Mouse (Mus musculus) gastrocnemius, adult 2 months (tissue): ENCODE measurements around the gene Hils1. TPM values are rescaled to one million over a fixed set of nuclear protein-coding genes. Genes with fewer than 3 reads are reported as not detected.
A peak's percentile ranks its signal among the peaks of the same experiment; 100 is the strongest.
"Not testable (repeated sequence)": the region's sequence is repeated elsewhere in the genome, so short reads cannot be mapped to it uniquely, and the experiment has no call there.

Source experiments
- DNase-seq: peaks from one replicate; pipeline ENCODE4 v3.0.0; 2022
- H3K27ac ChIP-seq: fragments of 200-600 bp; 2 replicates; pipeline ENCODE4 v1.8.1; 2022; ENCODE audit warnings: mild to moderate bottlenecking
- H3K4me3 ChIP-seq: fragments of 200-600 bp; 2 replicates; pipeline ENCODE4 v1.8.1; 2022; ENCODE audit warnings: mild to moderate bottlenecking, moderate library complexity
- CTCF ChIP-seq: fragments of 200-600 bp; IDR thresholded peaks from 2 replicates; pipeline ENCODE4 v1.8.1; 2022; ENCODE audit warnings: antibody characterized with exemption, mild to moderate bottlenecking, moderate library complexity
- intact Hi-C: fragments of 180-260 bp; cut with DNase I; formaldehyde crosslinking; loops from one replicate; pipeline ENCODE4 v1.15.1; 2025
- total RNA-seq, 2 experiments: library from RNA; stranded (reverse); gene quantifications; 2 replicates each; pipeline ENCODE4 v1.2.3; 2021

Hils1 gene
- total RNA-seq, 2 experiments from 2014 or later: not detected

- DNase-seq: no peak
- intact Hi-C loops: no loop called here
- H3K27ac ChIP-seq: peak overlapping the region; percentile 57
- TF ChIP-seq CTCF: no peak
- no peak overlapping the region for H3K4me3 ChIP-seq
Observed at GRCm38 (mm10) chr11:94962534-94963101, 4.8 kb upstream of the Hils1 start.

DNA sequence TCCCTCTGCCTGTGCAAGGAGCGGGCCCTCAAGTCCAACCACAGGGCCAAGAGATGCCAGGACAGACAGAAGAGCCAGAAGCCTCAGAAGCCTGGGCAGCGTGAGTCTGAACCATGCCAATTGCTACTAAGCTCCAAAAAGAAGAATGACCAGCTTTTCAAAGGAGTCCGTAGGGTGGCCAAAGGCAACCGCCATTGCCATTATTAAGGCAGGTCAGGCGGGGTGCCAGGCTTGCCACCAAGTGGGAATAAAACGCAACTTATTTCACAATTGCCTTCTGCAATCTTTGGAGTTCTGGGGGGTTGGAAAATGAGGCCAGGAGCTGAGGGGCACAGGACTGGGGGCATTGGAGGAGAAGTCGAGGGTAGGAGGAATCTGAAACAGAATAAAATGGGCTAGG is 794 bp downstream of the Hils1 start:
- H3K27ac ChIP-seq: no peak overlapping the region
- no peak for DNase-seq
- no peak overlapping the region for H3K4me3 ChIP-seq
- intact Hi-C loops: no loop called here
- TF ChIP-seq CTCF: no peak

GRCm38 (mm10) chr11:94969709-94970108 is 2.3 kb downstream of the Hils1 start:
- intact Hi-C loops: loop anchor here (1.0 kb wide), 1 partner anchor 30 kb away; no protein-coding TSS in a partner anchor
- not testable (repeated sequence) for H3K4me3 ChIP-seq, DNase-seq, H3K27ac ChIP-seq

DNA sequence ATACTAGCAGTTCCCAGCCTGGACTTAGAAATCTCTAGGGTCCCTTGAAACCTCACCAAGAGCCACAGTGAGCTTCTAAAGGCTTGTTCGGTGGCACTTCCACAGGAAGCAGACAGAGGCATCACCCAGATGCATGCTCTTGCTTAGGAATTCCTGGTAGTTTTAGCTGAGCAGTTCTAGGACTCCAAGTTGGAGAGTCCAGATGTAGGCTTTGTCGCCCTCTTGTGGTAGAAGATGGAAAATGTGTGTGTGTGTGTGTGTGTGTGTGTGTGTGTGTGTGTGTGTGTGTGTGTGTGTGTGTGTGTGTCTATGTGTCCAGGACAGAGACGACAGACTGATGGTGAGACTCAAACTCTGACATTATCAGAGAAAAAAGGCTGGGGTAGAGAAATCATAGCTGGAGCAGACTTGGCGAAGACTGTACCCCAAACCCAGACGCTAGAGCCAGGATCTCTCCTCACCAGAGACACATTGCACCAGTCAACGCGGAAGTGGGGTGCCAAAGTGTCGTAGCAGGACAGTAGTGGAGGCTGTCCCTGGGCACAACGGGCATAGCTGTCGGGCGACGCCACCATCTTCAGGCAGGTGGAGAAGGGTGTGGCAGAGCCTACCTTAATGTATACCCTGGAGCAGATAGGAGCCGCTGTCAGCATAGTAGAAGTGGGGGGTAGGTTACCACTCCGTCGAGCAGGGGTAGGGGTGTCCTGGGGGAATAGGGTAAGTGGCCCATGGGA is 3.0 kb downstream of the Hils1 start:
- no peak overlapping the region for H3K4me3 ChIP-seq
- H3K27ac ChIP-seq: no peak overlapping the region
- peak; percentile 76 for DNase-seq
- intact Hi-C loops: loop anchor here (1.0 kb wide), 1 partner anchor 31 kb away; no protein-coding TSS in a partner anchor
- TF ChIP-seq CTCF: peak; percentile 71

DNA sequence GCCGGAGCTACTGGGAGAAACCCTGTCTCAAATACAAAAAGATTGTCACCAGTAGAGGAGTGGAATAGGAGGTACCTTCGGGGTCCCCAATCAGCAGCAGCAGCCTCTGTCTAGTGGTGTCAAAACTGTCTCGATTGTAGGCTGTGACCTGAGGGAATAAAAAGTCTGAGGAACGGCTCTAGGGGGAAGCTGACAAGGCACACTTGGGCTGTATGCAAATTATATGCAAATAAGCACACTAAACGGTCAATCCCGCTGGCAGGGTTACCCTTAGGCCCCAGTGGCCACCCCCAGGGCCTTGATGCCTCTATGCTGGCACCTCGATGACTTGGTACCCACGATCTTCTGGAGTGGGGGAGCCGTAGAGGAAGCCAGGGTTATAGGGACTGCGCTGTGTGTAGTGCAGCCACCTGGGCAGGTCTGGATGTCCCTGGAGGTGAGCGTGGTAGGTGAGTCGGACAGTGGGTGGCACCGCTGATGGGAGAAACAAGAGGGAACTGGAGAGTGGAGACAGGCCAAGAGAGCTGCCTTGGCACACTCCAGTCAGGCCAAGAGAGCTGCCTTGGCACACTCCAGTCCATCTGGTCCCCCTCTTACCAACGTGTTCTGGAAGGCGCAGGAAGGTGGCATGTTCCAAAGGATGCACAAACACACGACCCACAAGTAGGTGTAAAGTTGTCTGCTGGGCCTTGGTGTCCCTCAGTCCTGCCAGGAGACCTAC is 4.7 kb downstream of the Hils1 start:
- peak overlapping the region; percentile 97 for H3K27ac ChIP-seq
- intact Hi-C loops: no loop called here
- peak overlapping the region; percentile 77 for H3K4me3 ChIP-seq
- no peak for DNase-seq
- no peak for TF ChIP-seq CTCF

- H3K4me3 ChIP-seq: peak overlapping the region; percentile 77
- DNase-seq: peak; percentile 54
- no peak for TF ChIP-seq CTCF
- intact Hi-C loops: no loop called here
- peak overlapping the region; percentile 97 for H3K27ac ChIP-seq
Observed at GRCm38 (mm10) chr11:94972887-94973286, 5.5 kb downstream of the Hils1 start.

DNA sequence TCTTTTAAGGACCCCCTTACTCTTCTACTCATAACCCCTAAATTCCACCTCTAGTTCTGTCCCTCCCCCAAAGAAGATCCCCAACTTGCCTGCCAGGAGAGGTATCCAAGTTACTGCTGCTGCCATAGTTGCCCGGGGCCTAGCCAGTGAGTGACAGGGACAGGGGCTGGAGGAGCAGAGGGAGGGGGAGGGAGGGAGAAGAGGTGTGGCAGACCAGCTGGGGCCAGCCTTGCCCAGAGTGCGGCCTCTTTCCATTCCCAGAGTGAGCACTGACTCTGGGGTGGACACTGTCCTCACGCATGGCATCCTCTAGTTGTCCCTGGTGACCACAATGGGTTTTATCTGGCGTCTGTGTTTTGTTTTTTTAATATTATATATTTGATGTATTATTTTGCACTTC is 5.9 kb downstream of the Hils1 start:
- DNase-seq: peak; percentile 87
- peak overlapping the region; percentile 77 for H3K4me3 ChIP-seq
- intact Hi-C loops: no loop called here
- peak overlapping the region; percentile 97 for H3K27ac ChIP-seq
- TF ChIP-seq CTCF: no peak

GRCm38 (mm10) chr11:94974951-94975350 is 7.6 kb downstream of the Hils1 start:
- Histone ChIP-seq H3K4me3 (peak overlapping the region; percentile 75), H3K27ac (peak overlapping the region; percentile 97)
- TF ChIP-seq CTCF: no peak
- DNase-seq: peak; percentile 70
- intact Hi-C loops: no loop called here

DNA sequence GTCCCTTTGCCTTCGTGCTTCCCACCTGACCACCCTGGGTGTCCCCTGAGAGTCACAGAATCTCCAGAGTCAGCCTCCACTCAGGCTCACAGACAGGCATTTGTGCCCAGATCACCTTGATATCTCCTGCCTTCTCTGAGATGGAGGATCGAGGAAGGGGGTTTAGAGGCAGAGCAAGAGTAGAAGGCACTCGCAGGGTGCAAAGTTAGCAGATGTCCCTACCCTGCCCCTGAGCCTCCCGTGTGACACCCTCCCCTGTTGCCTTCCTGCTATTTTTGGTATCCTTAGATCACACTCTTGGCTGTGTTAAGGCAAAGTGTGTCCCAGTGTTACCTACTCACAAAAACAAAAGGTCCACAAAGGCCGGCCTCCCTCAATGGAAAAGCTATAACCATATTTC is 8.8 kb downstream of the Hils1 start, which contains the start of gene Sgca:
Gene Sgca (minus strand): TSS at position 129 of the 400 bp plus-strand sequence.
- intact Hi-C loops: no loop called here
- H3K4me3 ChIP-seq: peak within 1 kb of the TSS; percentile 75
- DNase-seq: peak; percentile 63
- H3K27ac ChIP-seq: peak within 1 kb of the TSS; percentile 97
- TF ChIP-seq CTCF: no peak

DNA sequence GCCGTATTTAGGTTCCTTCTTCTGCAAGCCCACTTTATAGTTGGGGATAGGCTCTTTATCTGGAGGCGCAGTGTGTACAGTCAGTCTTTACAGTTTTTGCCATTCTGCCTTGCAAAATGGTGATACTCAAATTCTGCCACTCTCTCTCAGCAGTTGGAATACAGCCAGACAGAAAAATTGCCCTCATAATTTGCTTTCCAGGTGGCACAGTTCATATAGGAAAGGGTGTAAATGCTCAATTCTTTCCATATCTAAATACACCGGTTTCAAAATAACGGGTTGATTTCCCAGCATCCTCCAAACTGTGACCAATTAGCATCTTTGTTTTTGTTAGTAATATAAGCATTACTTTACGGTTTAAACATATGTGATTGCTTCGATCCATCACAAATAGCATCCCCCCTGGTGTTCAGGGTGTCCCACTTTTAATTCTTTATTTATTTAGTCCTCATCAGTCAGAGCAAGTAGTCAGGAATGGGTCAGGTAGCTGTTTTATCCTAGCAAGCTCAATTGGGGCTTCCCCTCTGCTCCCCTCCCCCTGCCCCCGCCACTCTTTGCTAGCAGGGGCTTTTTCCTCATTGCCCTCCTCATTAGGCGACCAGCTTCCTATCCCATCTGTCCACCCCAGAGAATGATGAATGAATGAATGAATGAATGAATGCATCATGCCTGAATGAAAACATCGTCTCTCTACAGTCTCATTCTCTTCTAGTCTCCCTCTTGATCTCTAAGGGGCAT is 11.0 kb downstream of the Hils1 start:
- H3K4me3 ChIP-seq: no peak overlapping the region
- peak overlapping the region; percentile 97; the same call in 1 of the 2 replicates for H3K27ac ChIP-seq
- DNase-seq: no peak
- intact Hi-C loops: loop anchor here (2.0 kb wide), 1 partner anchor 62 kb away; the partner anchor contains the start of gene Pdk2
- no peak for TF ChIP-seq CTCF

GRCm38 (mm10) chr11:94978947-94979346 is 11.6 kb downstream of the Hils1 start:
- Histone ChIP-seq H3K4me3 (peak overlapping the region; percentile 65), H3K27ac (peak overlapping the region; percentile 90)
- peak; percentile 97 for DNase-seq
- intact Hi-C loops: loop anchor here (1.0 to 2.0 kb wide), 2 partner anchors 22 to 62 kb away; partner anchors contain the start of gene Pdk2
- peak; percentile 99 for TF ChIP-seq CTCF

GRCm38 (mm10) chr11:94979462-94980179 is 12.2 kb downstream of the Hils1 start:
- Histone ChIP-seq H3K27ac (peak overlapping the region; percentile 90), H3K4me3 (peak overlapping the region; percentile 65)
- DNase-seq: no peak
- intact Hi-C loops: loop anchor here (1.0 to 2.0 kb wide), 2 partner anchors 22 to 61 kb away; partner anchors contain the start of gene Pdk2
- no peak for TF ChIP-seq CTCF
